Mouse (Mus musculus) embryonic facial prominence, embryonic 12.5 days (tissue): ENCODE data around the gene Lama1. TPM values are rescaled to one million over a fixed set of nuclear protein-coding genes. Genes with fewer than 3 reads are reported as not detected.
A peak's percentile ranks its signal among the peaks of the same experiment; 100 is the strongest.

Source experiments
- ATAC-seq: fragments of 200-750 bp; cut with Nextera tagmentation; 2 replicates; pipeline ENCODE4 v1.8.0; 2017; ENCODE audit not compliant: insufficient number of reproducible peaks, insufficient read depth, low FRiP score, low TSS enrichment
- H3K27ac ChIP-seq: fragments of 300-500 bp; sonication (generic); 2 replicates; pipeline ENCODE4 v1.5.1; 2016; ENCODE audit warnings: mild to moderate bottlenecking
- H3K27me3 ChIP-seq: fragments of 300-500 bp; sonication (generic); 2 replicates; pipeline ENCODE4 v1.6.1; 2016; ENCODE audit warnings: mild to moderate bottlenecking, moderate library complexity
- H3K36me3 ChIP-seq: fragments of 300-500 bp; sonication (generic); 2 replicates; pipeline ENCODE4 v1.6.1; 2016; ENCODE audit warnings: mild to moderate bottlenecking
- H3K4me1 ChIP-seq: fragments of 300-500 bp; sonication (generic); 2 replicates; pipeline ENCODE4 v1.6.1; 2016
- H3K4me2 ChIP-seq: fragments of 300-500 bp; sonication (generic); replicated peaks from 2 replicates; pipeline ENCODE4 v1.6.1; 2016; ENCODE audit warnings: mild to moderate bottlenecking, moderate library complexity
- H3K4me3 ChIP-seq: fragments of 300-500 bp; sonication (generic); 2 replicates; pipeline ENCODE4 v1.5.1; 2016; ENCODE audit warnings: mild to moderate bottlenecking
- H3K9ac ChIP-seq: fragments of 300-500 bp; sonication (generic); 2 replicates; pipeline ENCODE4 v1.6.1; 2016; ENCODE audit warnings: mild to moderate bottlenecking, moderate library complexity
- H3K9me3 ChIP-seq: fragments of 300-500 bp; sonication (generic); 2 replicates; pipeline ENCODE4 v1.6.1; 2016; ENCODE audit warnings: mild to moderate bottlenecking, moderate library complexity
- WGBS: fragments of 180-500 bp; shearing (Covaris S2); methylation state at CpG from one replicate; pipeline ENCODE4 v1.1.7; 2016; 5-methylcytosine and 5-hydroxymethylcytosine counted together
- polyA plus RNA-seq: library from polyadenylated mRNA; unstranded; fragments of >200 nt; fragmentation: Nextera tagmentation; extraction: Ambion mirVana; gene quantifications from 2 replicates; pipeline ENCODE4 v1.2.1, GENCODE M21; 2016

Gene Lama1
- polyA plus RNA-seq, 1 experiment from 2014 or later, result 8.0 TPM

GRCm38 (mm10) chr17:67697461-67697891, 417 bp downstream of the Lama1 start:
- peak overlapping the region; percentile 73 for H3K9ac ChIP-seq
- peak overlapping the region; percentile 77 for H3K4me3 ChIP-seq
- no peaks in the 10 kb centered on the region for H3K27me3 ChIP-seq
- under 1% methylated on average over 32 of the region's 32 CpGs for WGBS
- H3K9me3 ChIP-seq, result no peaks in the 10 kb centered on the region
- peaks cover 14% of the 10 kb centered on the region for H3K4me1 ChIP-seq
- H3K27ac ChIP-seq, result peak overlapping the region; percentile 50; the same call in 1 of the 2 replicates
- H3K36me3 ChIP-seq, result no peaks in the 10 kb centered on the region
- peak; percentile 57; the same call in 1 of the 2 replicates for ATAC-seq
- peak overlapping the region; percentile 96 for H3K4me2 ChIP-seq

- H3K27me3 ChIP-seq, result no peaks in the 10 kb centered on the region
- H3K4me1 ChIP-seq, result peaks cover 14% of the 10 kb centered on the region
- H3K9ac ChIP-seq, result peak overlapping the region; percentile 73
- no peaks in the 10 kb centered on the region for H3K36me3 ChIP-seq
- H3K27ac ChIP-seq, result no peak overlapping the region
- no peaks in the 10 kb centered on the region for H3K9me3 ChIP-seq
- peak overlapping the region; percentile 96 for H3K4me2 ChIP-seq
- under 1% methylated on average over 13 of the region's 13 CpGs for WGBS
- no peak for ATAC-seq
- peak overlapping the region; percentile 77 for H3K4me3 ChIP-seq
Observed at GRCm38 (mm10) chr17:67698301-67698700, 1.2 kb downstream of the Lama1 start.

- H3K4me3 ChIP-seq, result no peak overlapping the region
- H3K4me2 ChIP-seq, result no peak overlapping the region
- no peak for ATAC-seq
- peaks cover 19% of the 10 kb centered on the region for H3K4me1 ChIP-seq
- 34% methylated on average over 9 of the region's 9 CpGs for WGBS
- H3K36me3 ChIP-seq, result no peaks in the 10 kb centered on the region
- no peaks in the 10 kb centered on the region for H3K27me3 ChIP-seq
- no peak overlapping the region for H3K27ac ChIP-seq
- no peaks in the 10 kb centered on the region for H3K9me3 ChIP-seq
- no peak overlapping the region for H3K9ac ChIP-seq
Observed at GRCm38 (mm10) chr17:67701761-67702160, 4.7 kb downstream of the Lama1 start.

- Histone ChIP-seq H3K36me3 (no peaks in the 10 kb centered on the region), H3K9me3 (no peaks in the 10 kb centered on the region), H3K27ac (no peak overlapping the region), H3K9ac (no peak overlapping the region), H3K27me3 (no peaks in the 10 kb centered on the region), H3K4me2 (no peak overlapping the region), H3K4me3 (no peak overlapping the region), H3K4me1 (peaks cover 20% of the 10 kb centered on the region)
- ATAC-seq, result no peak
- WGBS, result 59% methylated on average over 3 of the region's 3 CpGs
Observed at GRCm38 (mm10) chr17:67702941-67703340, 5.9 kb downstream of the Lama1 start.

- Histone ChIP-seq H3K27ac (no peak overlapping the region), H3K4me1 (peaks cover 25% of the 10 kb centered on the region), H3K4me2 (no peak overlapping the region), H3K9me3 (no peaks in the 10 kb centered on the region), H3K9ac (no peak overlapping the region), H3K4me3 (no peak overlapping the region), H3K27me3 (no peaks in the 10 kb centered on the region), H3K36me3 (no peaks in the 10 kb centered on the region)
- ATAC-seq, result no peak
- 80% methylated on average over 10 of the region's 10 CpGs for WGBS
Observed at GRCm38 (mm10) chr17:67705035-67705769, 8.1 kb downstream of the Lama1 start.

- Histone ChIP-seq H3K27me3 (no peaks in the 10 kb centered on the region), H3K9ac (no peak overlapping the region), H3K4me1 (peaks cover 28% of the 10 kb centered on the region), H3K9me3 (no peaks in the 10 kb centered on the region), H3K4me2 (no peak overlapping the region), H3K4me3 (no peak overlapping the region), H3K27ac (no peak overlapping the region), H3K36me3 (no peaks in the 10 kb centered on the region)
- no peak for ATAC-seq
- 92% methylated on average over 5 of the region's 5 CpGs for WGBS
Observed at GRCm38 (mm10) chr17:67706372-67706771, 9.3 kb downstream of the Lama1 start.

- no peaks in the 10 kb centered on the region for H3K9me3 ChIP-seq
- H3K4me2 ChIP-seq, result peak overlapping the region; percentile 35
- H3K4me1 ChIP-seq, result peaks cover 24% of the 10 kb centered on the region
- no peaks in the 10 kb centered on the region for H3K36me3 ChIP-seq
- no peak overlapping the region for H3K9ac ChIP-seq
- 40% methylated on average over 13 of the region's 13 CpGs for WGBS
- no peaks in the 10 kb centered on the region for H3K27me3 ChIP-seq
- peak overlapping the region; percentile 78 for H3K27ac ChIP-seq
- H3K4me3 ChIP-seq, result no peak overlapping the region
- ATAC-seq, result no peak
Observed at GRCm38 (mm10) chr17:67707793-67708364, 10.8 kb downstream of the Lama1 start.

- H3K4me2 ChIP-seq, result no peak overlapping the region
- H3K4me3 ChIP-seq, result no peak overlapping the region
- no peak overlapping the region for H3K9ac ChIP-seq
- H3K4me1 ChIP-seq, result peaks cover 24% of the 10 kb centered on the region
- H3K27me3 ChIP-seq, result no peaks in the 10 kb centered on the region
- 0 out of 2 replicates have a peak, but pooled peaks have one; percentile 29 for ATAC-seq
- no peaks in the 10 kb centered on the region for H3K9me3 ChIP-seq
- H3K27ac ChIP-seq, result 0 out of 2 replicates have a peak overlapping the region, but pooled peaks have one; percentile 48
- H3K36me3 ChIP-seq, result no peaks in the 10 kb centered on the region
- WGBS, result 62% methylated on average over 6 of the region's 6 CpGs
Observed at GRCm38 (mm10) chr17:67710377-67710781, 13.3 kb downstream of the Lama1 start.

GRCm38 (mm10) chr17:67711361-67711760, 14.3 kb downstream of the Lama1 start:
- ATAC-seq, result 0 out of 2 replicates have a peak, but pooled peaks have one; percentile 63
- Histone ChIP-seq H3K9me3 (no peaks in the 10 kb centered on the region), H3K4me3 (no peak overlapping the region), H3K36me3 (no peaks in the 10 kb centered on the region), H3K27ac (no peak overlapping the region), H3K4me1 (peaks cover 23% of the 10 kb centered on the region), H3K9ac (no peak overlapping the region), H3K27me3 (no peaks in the 10 kb centered on the region), H3K4me2 (no peak overlapping the region)
- WGBS, result 29% methylated on average over 4 of the region's 4 CpGs

GRCm38 (mm10) chr17:67712929-67713328, 15.9 kb downstream of the Lama1 start:
- no peaks in the 10 kb centered on the region for H3K9me3 ChIP-seq
- H3K36me3 ChIP-seq, result no peaks in the 10 kb centered on the region
- no peak for ATAC-seq
- H3K9ac ChIP-seq, result no peak overlapping the region
- no peak overlapping the region for H3K4me2 ChIP-seq
- WGBS, result 74% methylated on average over 7 of the region's 7 CpGs
- H3K4me3 ChIP-seq, result no peak overlapping the region
- H3K4me1 ChIP-seq, result peaks cover 16% of the 10 kb centered on the region
- no peak overlapping the region for H3K27ac ChIP-seq
- no peaks in the 10 kb centered on the region for H3K27me3 ChIP-seq

GRCm38 (mm10) chr17:67715466-67715865, 18.4 kb downstream of the Lama1 start:
- H3K4me1 ChIP-seq, result peaks cover 3% of the 10 kb centered on the region; the same call in 1 of the 2 replicates
- 85% methylated on average over 19 of the region's 19 CpGs for WGBS
- H3K4me2 ChIP-seq, result no peak overlapping the region
- H3K9ac ChIP-seq, result no peak overlapping the region
- H3K27me3 ChIP-seq, result no peaks in the 10 kb centered on the region
- no peak overlapping the region for H3K27ac ChIP-seq
- no peaks in the 10 kb centered on the region for H3K9me3 ChIP-seq
- H3K36me3 ChIP-seq, result no peaks in the 10 kb centered on the region
- ATAC-seq, result no peak
- H3K4me3 ChIP-seq, result no peak overlapping the region

GRCm38 (mm10) chr17:67722055-67722454, 25.0 kb downstream of the Lama1 start:
- 50% methylated on average over 7 of the region's 7 CpGs for WGBS
- no peaks in the 10 kb centered on the region for H3K9me3 ChIP-seq
- no peak overlapping the region for H3K4me2 ChIP-seq
- H3K27ac ChIP-seq, result no peak overlapping the region
- no peak for ATAC-seq
- no peak overlapping the region for H3K9ac ChIP-seq
- no peaks in the 10 kb centered on the region for H3K36me3 ChIP-seq
- H3K4me3 ChIP-seq, result no peak overlapping the region
- H3K4me1 ChIP-seq, result no peaks in the 10 kb centered on the region
- H3K27me3 ChIP-seq, result no peaks in the 10 kb centered on the region
